Mouse (Mus musculus) retina, postnatal 1 day (tissue): ENCODE data around the gene Zfand6.

Experiments used
- DNase-seq: peaks from one replicate; pipeline ENCODE4 v3.0.0-alpha.2; 2012

The Zfand6 gene

GRCm38 (mm10) chr7:84689251-84690100 lies at the start of gene Zfand6:
TSS of gene Zfand6 (minus strand) at chr7:84689959.
- peak; percentile 98 for DNase-seq

- DNase-seq = no peak
These were observed 47.0 kb upstream of the Zfand6 start for GRCm38 (mm10) chr7:84736803-84737202.

GRCm38 (mm10) chr7:84733038-84733437 lies 43.3 kb upstream of the Zfand6 start:
- DNase-seq = no peak

GRCm38 (mm10) chr7:84732052-84732451 lies 42.3 kb upstream of the Zfand6 start:
- DNase-seq = peak; percentile 33

- no peak for DNase-seq
These were observed 41.3 kb upstream of the Zfand6 start for GRCm38 (mm10) chr7:84731076-84731475.

GRCm38 (mm10) chr7:84722804-84723459 lies 33.2 kb upstream of the Zfand6 start:
- no peak for DNase-seq

- DNase-seq = no peak
These were observed 20.7 kb upstream of the Zfand6 start for GRCm38 (mm10) chr7:84710287-84710958.

GRCm38 (mm10) chr7:84706877-84707276 lies 17.1 kb upstream of the Zfand6 start:
- no peak for DNase-seq

GRCm38 (mm10) chr7:84690101-84690509 lies 346 bp upstream of the Zfand6 start:
- no peak for DNase-seq

- DNase-seq = no peak
These were observed 1.8 kb downstream of the Zfand6 start for GRCm38 (mm10) chr7:84687653-84688580.

GRCm38 (mm10) chr7:84686380-84686779 lies 3.4 kb downstream of the Zfand6 start:
- no peak for DNase-seq

- no peak for DNase-seq
These were observed 5.1 kb downstream of the Zfand6 start for GRCm38 (mm10) chr7:84684675-84685074.

GRCm38 (mm10) chr7:84681558-84681957 lies 8.2 kb downstream of the Zfand6 start:
- DNase-seq = no peak

GRCm38 (mm10) chr7:84680931-84681330 lies 8.8 kb downstream of the Zfand6 start:
- DNase-seq = peak; percentile 28

GRCm38 (mm10) chr7:84680092-84680491 lies 9.7 kb downstream of the Zfand6 start:
- no peak for DNase-seq

- DNase-seq = peak; percentile 93
These were observed 10.5 kb downstream of the Zfand6 start for GRCm38 (mm10) chr7:84679264-84679663.

GRCm38 (mm10) chr7:84673103-84673502 lies 16.7 kb downstream of the Zfand6 start:
- DNase-seq = no peak

- peak; percentile 45 for DNase-seq
These were observed 20.1 kb downstream of the Zfand6 start for GRCm38 (mm10) chr7:84669554-84670152.

GRCm38 (mm10) chr7:84667946-84668345 lies 21.8 kb downstream of the Zfand6 start:
- no peak for DNase-seq

- no peak for DNase-seq
These were observed 37.0 kb downstream of the Zfand6 start for GRCm38 (mm10) chr7:84652740-84653139.

GRCm38 (mm10) chr7:84651987-84652321 lies 37.8 kb downstream of the Zfand6 start:
- DNase-seq = no peak

- DNase-seq = no peak
These were observed 38.3 kb downstream of the Zfand6 start for GRCm38 (mm10) chr7:84651303-84651986.
